Mouse (Mus musculus) thymus, postnatal 25 days (tissue): Measurements from ENCODE around the gene Traf3.

Experiments used
- DNase-seq: peaks from one replicate; pipeline ENCODE4 v3.0.0; 2022

The Traf3 gene

GRCm38 (mm10) chr12:111265212-111265611 lies 99.0 kb downstream of the Traf3 start:
- no peak for DNase-seq

GRCm38 (mm10) chr12:111266592-111266991 lies 100.4 kb downstream of the Traf3 start:
- DNase-seq, result no peak

- no peak for DNase-seq
These were observed 101.6 kb downstream of the Traf3 start for GRCm38 (mm10) chr12:111267673-111268325.

- DNase-seq, result no peak
These were observed 104.6 kb downstream of the Traf3 start, which contains the start of gene Amn for GRCm38 (mm10) chr12:111270629-111271277. Gene Amn, plus strand, starts transcription at chr12:111271095.

GRCm38 (mm10) chr12:111271406-111271805 lies 105.2 kb downstream of the Traf3 start:
- no peak for DNase-seq

- no peak for DNase-seq
These were observed 105.8 kb downstream of the Traf3 start for GRCm38 (mm10) chr12:111271966-111272365.

GRCm38 (mm10) chr12:111272420-111272819 lies 106.2 kb downstream of the Traf3 start:
- peak; percentile 63 for DNase-seq

- no peak for DNase-seq
These were observed 107.8 kb downstream of the Traf3 start for GRCm38 (mm10) chr12:111274006-111274405.

GRCm38 (mm10) chr12:111274447-111275149 lies 108.4 kb downstream of the Traf3 start:
- no peak for DNase-seq

GRCm38 (mm10) chr12:111275150-111275841 lies 109.1 kb downstream of the Traf3 start:
- no peak for DNase-seq

- DNase-seq, result no peak
These were observed 110.2 kb downstream of the Traf3 start for GRCm38 (mm10) chr12:111276371-111276770.

- no peak for DNase-seq
These were observed 117.4 kb downstream of the Traf3 start for GRCm38 (mm10) chr12:111283573-111283972.

GRCm38 (mm10) chr12:111284532-111284931 lies 118.4 kb downstream of the Traf3 start:
- no peak for DNase-seq

GRCm38 (mm10) chr12:111293025-111293424 lies 126.9 kb downstream of the Traf3 start:
- no peak for DNase-seq

GRCm38 (mm10) chr12:111301322-111302017 lies 135.3 kb downstream of the Traf3 start:
- DNase-seq, result no peak

- no peak for DNase-seq
These were observed 135.8 kb downstream of the Traf3 start for GRCm38 (mm10) chr12:111302018-111302345.

GRCm38 (mm10) chr12:111303702-111304337 lies 137.7 kb downstream of the Traf3 start:
- DNase-seq, result no peak

- DNase-seq, result no peak
These were observed 140.7 kb downstream of the Traf3 start for GRCm38 (mm10) chr12:111306821-111307220.

- DNase-seq, result no peak
These were observed 143.1 kb downstream of the Traf3 start for GRCm38 (mm10) chr12:111309256-111309655.

- DNase-seq, result no peak
These were observed 143.8 kb downstream of the Traf3 start for GRCm38 (mm10) chr12:111309931-111310330.

- DNase-seq, result no peak
These were observed 145.6 kb downstream of the Traf3 start for GRCm38 (mm10) chr12:111311775-111312174.

GRCm38 (mm10) chr12:111314273-111314672 lies 148.1 kb downstream of the Traf3 start:
- no peak for DNase-seq
